ENCODE assay signal across 11 mouse cellular contexts in genomic region chr3:118674121-118674745, GRCm38 (mm10).
DNase-seq lines count a peak whose midpoint lies in the region; ATAC-seq and TF ChIP-seq lines count a peak whose summit lies in the region.
"Had no signal": no experiment of that assay in that cellular context is flagged by ENCODE, and none has a peak within 500 bp of the region (broad histone marks: within the 10 kb centered on the region; RNA-seq: fewer than 3 reads in every experiment).

No protein-coding gene starts in this region.

- H3K9ac ChIP-seq in CH12.LX (ENCODE audit: insufficient read depth, low read depth) = no peak overlapping the region
- no peak overlapping the region for H3K9ac ChIP-seq in hindbrain, embryonic 12.5 days
- H3K9ac ChIP-seq in midbrain, embryonic 13.5 days (replicated peaks) = no peak overlapping the region

- peak; percentile 83 for ATAC-seq in hindbrain, embryonic 12.5 days (ENCODE audit: low FRiP score)
- ATAC-seq in midbrain, embryonic 13.5 days = peak; percentile 86
- no peak for ATAC-seq in cerebellum, adult (ENCODE audit: insufficient number of reproducible peaks, low FRiP score, low TSS enrichment)

- no peaks in the 10 kb centered on the region for H3K27me3 ChIP-seq in CH12.LX (replicated peaks)
- no peaks in the 10 kb centered on the region for H3K27me3 ChIP-seq in hindbrain, embryonic 12.5 days
- no peaks in the 10 kb centered on the region for H3K27me3 ChIP-seq in midbrain, embryonic 13.5 days

- WGBS in hindbrain, embryonic 12.5 days = 36% methylated on average over 10 of the region's 10 CpGs
- WGBS in midbrain, embryonic 13.5 days = 23% methylated on average over 10 of the region's 10 CpGs

- in situ Hi-C loops in CH12.LX (cut with MboI; ENCODE audit: low pct_ligation_motif_present, low pct_unique_long_range_greater_than_20kb, low sequenced_read_pairs) = no loop called here

- peak; percentile 61 for DNase-seq in CH12.LX (ENCODE audit: extremely low read depth)
- peak; percentile 76 for DNase-seq in embryo, embryonic 11 days
- no peak for DNase-seq in lung, postnatal 14 days
- DNase-seq in adipocyte (ENCODE audit: low spot score) = no peak
- DNase-seq in ovary, adult 18-20 months (ENCODE audit: low spot score) = no peak
- DNase-seq: cerebellum, postnatal 36 days; gastrocnemius, postnatal 36 days; lung, postnatal 10 days had no signal

- TF ChIP-seq POLR2A in CH12.LX (IDR thresholded peaks at IDR 0.05; ENCODE audit: low read depth, low read length) = no peak

- H3K9me3 ChIP-seq in CH12.LX (replicated peaks; ENCODE audit: low read length) = peaks cover 3% of the 10 kb centered on the region
- H3K9me3 ChIP-seq in hindbrain, embryonic 12.5 days (replicated peaks) = no peaks in the 10 kb centered on the region
- no peaks in the 10 kb centered on the region for H3K9me3 ChIP-seq in midbrain, embryonic 13.5 days

- H3K4me3 ChIP-seq in CH12.LX (replicated peaks in 1 of 3; ENCODE audit: low read depth in 2 of 3, low read length in 2 of 3, poor library complexity in 1 of 3) = no peak overlapping the region
- H3K4me3 ChIP-seq in hindbrain, embryonic 12.5 days = no peak overlapping the region
- H3K4me3 ChIP-seq in midbrain, embryonic 13.5 days (replicated peaks) = peak overlapping the region; percentile 5; the same call in 1 of the 2 replicates

- H3K79me2 ChIP-seq in CH12.LX (replicated peaks; ENCODE audit: control insufficient read depth, extremely low read depth, insufficient read depth, poor library complexity, severe bottlenecking) = no peaks in the 10 kb centered on the region

- dilution Hi-C loops in CH12.LX (cut with MboI; ENCODE audit: extremely low pct_ligation_motif_present, extremely low pct_unique_long_range_greater_than_20kb, low sequenced_read_pairs) = no loop called here

- no peak overlapping the region for H3K4me2 ChIP-seq in CH12.LX (ENCODE audit: insufficient read depth, low read depth, poor library complexity, severe bottlenecking)
- H3K4me2 ChIP-seq in hindbrain, embryonic 12.5 days (replicated peaks) = peak overlapping the region; percentile 19
- peak overlapping the region; percentile 43 for H3K4me2 ChIP-seq in midbrain, embryonic 13.5 days (replicated peaks)

- no peak overlapping the region for H3K27ac ChIP-seq in CH12.LX (ENCODE audit: insufficient read depth, low read depth)
- no peak overlapping the region for H3K27ac ChIP-seq in hindbrain, embryonic 12.5 days
- peak overlapping the region; percentile 32; the same call in 1 of the 2 replicates for H3K27ac ChIP-seq in midbrain, embryonic 13.5 days

- TF ChIP-seq RAD21 in CH12.LX (IDR thresholded peaks at IDR 0.05; ENCODE audit: low read depth, low read length) = no peak

- no peak for TF ChIP-seq CTCF in CH12.LX (conservative IDR thresholded peaks at IDR 0.05 in 1 of 2, IDR thresholded peaks at IDR 0.05 in 1 of 2; ENCODE audit: low read depth in 2 of 2, low read length in 2 of 2)

- no peak for TF ChIP-seq EP300 in CH12.LX (IDR thresholded peaks at IDR 0.05; ENCODE audit: low read length)

- H3K4me1 ChIP-seq in CH12.LX (ENCODE audit: control insufficient read depth in 1 of 2, insufficient read depth in 2 of 2) = no peaks in the 10 kb centered on the region
- peaks cover 3% of the 10 kb centered on the region; the same call in 1 of the 2 replicates for H3K4me1 ChIP-seq in hindbrain, embryonic 12.5 days
- H3K4me1 ChIP-seq in midbrain, embryonic 13.5 days (replicated peaks) = peaks cover 11% of the 10 kb centered on the region

- H3K36me3 ChIP-seq in CH12.LX (replicated peaks in 1 of 2; ENCODE audit: control insufficient read depth in 1 of 2, insufficient read depth in 1 of 2, low read length in 1 of 2) = no peaks in the 10 kb centered on the region
- no peaks in the 10 kb centered on the region for H3K36me3 ChIP-seq in hindbrain, embryonic 12.5 days
- H3K36me3 ChIP-seq in midbrain, embryonic 13.5 days = no peaks in the 10 kb centered on the region

TF ChIP-seq in CH12.LX, 34 proteins besides CTCF, POLR2A, EP300 and RAD21:
- TF ChIP-seq ZMIZ1 (IDR thresholded peaks at IDR 0.05; ENCODE audit: low read depth, low read length) (no peak), CHD1 (IDR thresholded peaks at IDR 0.05; ENCODE audit: low read depth, low read length) (no peak), RCOR1 (conservative IDR thresholded peaks at IDR 0.05; ENCODE audit: low read depth, low read length) (no peak), USF1 (IDR thresholded peaks at IDR 0.05; ENCODE audit: low read depth, low read length) (no peak), IRF4 (IDR thresholded peaks at IDR 0.05; ENCODE audit: low read depth, low read length) (no peak), MAFK (IDR thresholded peaks at IDR 0.05; ENCODE audit: insufficient replicate concordance, low read length) (no peak), MEF2A (IDR thresholded peaks at IDR 0.05; ENCODE audit: borderline replicate concordance, low read depth, low read length) (no peak), SMC3 (IDR thresholded peaks at IDR 0.05; ENCODE audit: low read depth, low read length) (no peak), MYC (IDR thresholded peaks at IDR 0.05; ENCODE audit: low read depth, low read length) (no peak), ZNF384 (IDR thresholded peaks at IDR 0.05; ENCODE audit: low read depth, low read length) (no peak)

Comparison
In these comparisons a context has a peak if more than half of its experiments do, and no peak if none do; other contexts are left out.
1. DNase-seq: peak in CH12.LX (single experiment) and embryo, embryonic 11 days (single experiment); none in lung, postnatal 14 days (single experiment), adipocyte (single experiment) and ovary, adult 18-20 months (single experiment).